Mouse (Mus musculus): ENCODE data around the gene Tbx6. TPM values are rescaled to one million over a fixed set of nuclear protein-coding genes. Genes with fewer than 3 reads are reported as not detected.

The Tbx6 gene
- polyA plus RNA-seq, 1 experiment from 2014 or later: 0.08 TPM

DNA sequence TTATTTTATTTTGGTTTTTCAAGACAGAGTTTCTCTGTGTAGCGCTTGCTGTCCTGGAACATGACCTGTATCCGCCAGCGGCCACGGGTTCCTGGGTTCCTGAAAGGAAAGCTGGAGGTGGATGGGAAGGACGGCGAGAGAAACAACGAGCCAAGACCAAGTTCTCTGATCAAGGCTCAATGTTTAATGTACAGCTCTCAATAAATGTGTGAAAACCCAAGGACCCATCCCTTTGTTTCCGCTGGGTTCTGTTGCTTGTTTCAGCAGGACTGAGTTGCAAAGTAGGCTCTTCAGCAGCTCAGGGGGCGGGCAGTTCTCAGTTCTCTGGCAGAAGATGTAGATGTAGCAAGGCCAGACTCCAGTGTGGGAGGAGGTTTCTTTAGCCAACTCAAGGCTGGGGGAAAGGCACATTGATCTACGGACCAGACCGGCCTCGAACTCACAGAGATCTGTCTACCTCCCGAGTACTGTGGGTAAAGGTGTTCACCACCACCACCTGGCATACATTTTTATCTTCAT is 39.3 kb upstream of the Tbx6 start:
- ATAC-seq (ENCODE audit: low FRiP score, low TSS enrichment) (no peak), DNase-seq (ENCODE audit: low spot score) (no peak)
- H3K9me3 ChIP-seq (ENCODE audit: control insufficient read depth, low read length): no peaks in the 10 kb centered on the region
- no peaks in the 10 kb centered on the region for H3K4me1 ChIP-seq (replicated peaks; ENCODE audit: control insufficient read depth, insufficient read depth)
- no peak overlapping the region for H3K9ac ChIP-seq (ENCODE audit: low read length)
- no peak overlapping the region for H3K27ac ChIP-seq (replicated peaks)
- TF ChIP-seq EP300 (optimal IDR thresholded peaks at IDR 0.05): no peak
- TF ChIP-seq CTCF (IDR thresholded peaks at IDR 0.05; ENCODE audit: low read depth): no peak
- no peaks in the 10 kb centered on the region for H3K36me3 ChIP-seq (ENCODE audit: control insufficient read depth, insufficient read depth, low read length)
- no peaks in the 10 kb centered on the region for H3K27me3 ChIP-seq (ENCODE audit: control insufficient read depth, insufficient read depth, low read length)
- 89% methylated on average over 13 of the region's 13 CpGs for WGBS
- H3K4me2 ChIP-seq (replicated peaks; ENCODE audit: low read depth): no peak overlapping the region
- no peak overlapping the region for H3K4me3 ChIP-seq (ENCODE audit: low read depth, low read length)

DNA sequence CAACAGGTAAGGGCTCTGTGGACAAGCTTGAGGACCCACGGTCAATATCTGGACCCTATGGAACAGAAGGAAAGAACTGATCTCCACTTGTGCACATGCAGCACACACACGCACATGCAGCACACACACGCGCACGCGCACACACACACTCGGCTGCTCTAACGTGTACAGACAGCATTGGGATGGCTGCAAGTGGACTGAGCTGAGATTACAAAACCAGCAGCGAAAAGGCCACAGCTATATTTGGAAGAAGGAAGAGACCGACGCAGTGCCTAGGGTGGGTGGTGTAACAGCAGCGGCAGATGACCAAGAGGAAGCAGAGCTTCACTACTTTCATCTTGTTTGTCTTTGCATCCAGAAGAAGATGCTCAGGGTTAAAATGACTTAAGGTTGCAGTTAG is 35.2 kb upstream of the Tbx6 start:
- no peak for DNase-seq (ENCODE audit: low spot score)
- Histone ChIP-seq H3K27ac (replicated peaks) (no peak overlapping the region; the same call in 1 of the 2 replicates), H3K9ac (ENCODE audit: low read length) (no peak overlapping the region), H3K4me1 (replicated peaks; ENCODE audit: control insufficient read depth, insufficient read depth) (no peaks in the 10 kb centered on the region), H3K4me3 (ENCODE audit: low read depth, low read length) (no peak overlapping the region), H3K9me3 (ENCODE audit: control insufficient read depth, low read length) (no peaks in the 10 kb centered on the region), H3K36me3 (ENCODE audit: control insufficient read depth, insufficient read depth, low read length) (no peaks in the 10 kb centered on the region), H3K4me2 (replicated peaks; ENCODE audit: low read depth) (no peak overlapping the region), H3K27me3 (ENCODE audit: control insufficient read depth, insufficient read depth, low read length) (no peaks in the 10 kb centered on the region)
- TF ChIP-seq CTCF (IDR thresholded peaks at IDR 0.05; ENCODE audit: low read depth) (no peak), EP300 (optimal IDR thresholded peaks at IDR 0.05) (no peak)
- 84% methylated on average over 12 of the region's 12 CpGs for WGBS
- ATAC-seq (ENCODE audit: low FRiP score, low TSS enrichment): no peak

DNA sequence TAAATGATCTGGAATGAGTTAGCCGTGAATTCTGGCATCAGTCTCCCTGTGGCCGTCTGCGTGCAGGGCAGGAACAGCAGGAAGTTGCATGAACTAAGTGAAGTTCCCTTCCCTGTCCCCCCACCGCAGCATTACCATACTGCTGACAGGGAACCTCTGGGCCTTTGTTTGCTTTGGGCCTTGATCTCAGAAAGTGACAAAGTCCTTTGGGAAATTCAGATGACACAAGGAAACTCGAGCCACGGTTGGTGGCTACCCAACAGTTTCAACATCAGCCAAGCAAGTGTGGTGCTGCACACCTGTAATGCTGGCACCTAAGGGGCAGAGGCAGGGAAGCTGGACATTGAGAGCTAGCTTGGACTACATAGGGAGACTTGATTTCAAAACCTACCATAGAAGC is 34.5 kb upstream of the Tbx6 start:
- H3K9ac ChIP-seq (ENCODE audit: low read length): no peak overlapping the region
- ATAC-seq (ENCODE audit: low FRiP score, low TSS enrichment) (peak; percentile 71), DNase-seq (ENCODE audit: low spot score) (peak; percentile 60)

DNA sequence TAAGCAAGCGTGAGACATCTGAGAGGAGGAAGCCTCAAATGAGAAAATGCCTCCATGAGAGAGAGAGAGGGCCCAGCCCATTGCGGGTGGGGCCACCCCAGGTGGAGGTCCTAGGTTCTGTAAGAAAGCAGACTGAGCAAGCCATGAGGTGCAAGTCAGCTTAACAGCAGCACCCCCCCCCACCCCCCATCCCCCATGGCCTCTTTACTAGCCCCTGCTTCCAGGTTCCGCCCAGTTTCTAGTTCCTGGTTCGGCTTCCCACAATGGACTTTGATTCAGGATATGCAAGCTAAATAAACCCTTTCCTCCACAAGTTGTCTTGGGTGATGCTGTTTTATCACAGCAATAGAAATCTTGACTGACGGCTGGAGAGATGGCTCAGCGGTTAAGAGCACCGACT is 32.5 kb upstream of the Tbx6 start:
- TF ChIP-seq CTCF (IDR thresholded peaks at IDR 0.05; ENCODE audit: low read depth) (no peak), EP300 (optimal IDR thresholded peaks at IDR 0.05) (no peak)
- Histone ChIP-seq H3K4me1 (replicated peaks; ENCODE audit: control insufficient read depth, insufficient read depth) (no peaks in the 10 kb centered on the region), H3K27me3 (ENCODE audit: control insufficient read depth, insufficient read depth, low read length) (no peaks in the 10 kb centered on the region), H3K36me3 (ENCODE audit: control insufficient read depth, insufficient read depth, low read length) (no peaks in the 10 kb centered on the region), H3K4me2 (replicated peaks; ENCODE audit: low read depth) (no peak overlapping the region), H3K27ac (replicated peaks) (peak overlapping the region; percentile 8; the same call in 1 of the 2 replicates), H3K4me3 (ENCODE audit: low read depth, low read length) (no peak overlapping the region), H3K9ac (ENCODE audit: low read length) (no peak overlapping the region), H3K9me3 (ENCODE audit: control insufficient read depth, low read length) (no peaks in the 10 kb centered on the region)
- ATAC-seq (ENCODE audit: low FRiP score, low TSS enrichment) (peak; percentile 72), DNase-seq (ENCODE audit: low spot score) (peak; percentile 67)
- WGBS: 56% methylated on average over 7 of the region's 7 CpGs

More for the DNA sequence above, 34.5 kb upstream of the Tbx6 start:
- Histone ChIP-seq H3K9me3 (ENCODE audit: control insufficient read depth, low read length) (no peaks in the 10 kb centered on the region), H3K27ac (replicated peaks) (peak overlapping the region; percentile 40), H3K27me3 (ENCODE audit: control insufficient read depth, insufficient read depth, low read length) (no peaks in the 10 kb centered on the region), H3K4me3 (ENCODE audit: low read depth, low read length) (no peak overlapping the region), H3K4me2 (replicated peaks; ENCODE audit: low read depth) (no peak overlapping the region), H3K4me1 (replicated peaks; ENCODE audit: control insufficient read depth, insufficient read depth) (no peaks in the 10 kb centered on the region), H3K36me3 (ENCODE audit: control insufficient read depth, insufficient read depth, low read length) (no peaks in the 10 kb centered on the region)
- no peak for TF ChIP-seq EP300 (optimal IDR thresholded peaks at IDR 0.05)
- no peak for TF ChIP-seq CTCF (IDR thresholded peaks at IDR 0.05; ENCODE audit: low read depth)
- 25% methylated on average over 6 of the region's 6 CpGs for WGBS

DNA sequence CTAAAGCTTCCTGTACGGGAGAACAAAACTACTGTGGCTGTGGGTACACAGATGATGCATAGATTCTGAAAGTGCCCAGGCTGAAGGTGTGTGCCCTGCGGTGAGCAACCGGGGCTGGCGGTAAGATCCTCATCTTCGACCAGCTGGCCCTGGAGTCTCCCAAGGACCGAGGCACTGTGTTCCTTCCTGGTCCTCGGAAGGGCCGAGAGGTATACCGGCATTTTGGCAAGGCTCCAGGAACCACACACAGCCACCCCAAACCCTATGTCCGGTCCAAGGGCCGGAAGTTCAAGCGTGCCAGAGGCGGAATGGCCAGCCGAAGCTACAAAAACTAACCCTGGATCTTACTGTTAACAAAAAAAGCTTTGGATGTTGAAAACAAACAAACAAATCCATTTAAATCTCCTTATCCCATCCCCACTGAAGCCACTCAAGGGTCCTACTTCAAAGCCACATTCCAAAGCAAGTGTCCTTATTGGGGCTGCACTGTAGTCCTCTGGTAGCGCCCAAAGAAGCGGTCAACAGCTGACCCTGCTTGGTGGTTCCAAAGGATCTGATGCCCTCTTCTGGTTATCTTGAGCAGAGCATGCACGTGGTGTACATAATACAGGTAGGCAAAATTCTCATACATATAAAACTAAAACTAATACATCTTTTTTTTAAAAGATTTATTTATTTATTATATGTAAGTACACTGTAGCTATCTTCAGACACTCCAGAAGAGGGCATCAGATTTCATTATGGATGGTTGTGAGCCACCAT is 31.5 kb upstream of the Tbx6 start:
- H3K9me3 ChIP-seq (ENCODE audit: control insufficient read depth, low read length): no peaks in the 10 kb centered on the region
- no peak overlapping the region for H3K9ac ChIP-seq (ENCODE audit: low read length)
- H3K27ac ChIP-seq (replicated peaks): no peak overlapping the region
- no peaks in the 10 kb centered on the region for H3K36me3 ChIP-seq (ENCODE audit: control insufficient read depth, insufficient read depth, low read length)
- H3K4me1 ChIP-seq (replicated peaks; ENCODE audit: control insufficient read depth, insufficient read depth): no peaks in the 10 kb centered on the region
- no peaks in the 10 kb centered on the region for H3K27me3 ChIP-seq (ENCODE audit: control insufficient read depth, insufficient read depth, low read length)
- DNase-seq (ENCODE audit: low spot score) (no peak), ATAC-seq (ENCODE audit: low FRiP score, low TSS enrichment) (peak; percentile 18; the same call in 1 of the 2 replicates)
- H3K4me3 ChIP-seq (ENCODE audit: low read depth, low read length): no peak overlapping the region
- WGBS: 90% methylated on average over 17 of the region's 17 CpGs
- TF ChIP-seq EP300 (optimal IDR thresholded peaks at IDR 0.05): no peak
- peak; percentile 30; the same call in 1 of the 2 replicates for TF ChIP-seq CTCF (IDR thresholded peaks at IDR 0.05; ENCODE audit: low read depth)
- no peak overlapping the region for H3K4me2 ChIP-seq (replicated peaks; ENCODE audit: low read depth)

DNA sequence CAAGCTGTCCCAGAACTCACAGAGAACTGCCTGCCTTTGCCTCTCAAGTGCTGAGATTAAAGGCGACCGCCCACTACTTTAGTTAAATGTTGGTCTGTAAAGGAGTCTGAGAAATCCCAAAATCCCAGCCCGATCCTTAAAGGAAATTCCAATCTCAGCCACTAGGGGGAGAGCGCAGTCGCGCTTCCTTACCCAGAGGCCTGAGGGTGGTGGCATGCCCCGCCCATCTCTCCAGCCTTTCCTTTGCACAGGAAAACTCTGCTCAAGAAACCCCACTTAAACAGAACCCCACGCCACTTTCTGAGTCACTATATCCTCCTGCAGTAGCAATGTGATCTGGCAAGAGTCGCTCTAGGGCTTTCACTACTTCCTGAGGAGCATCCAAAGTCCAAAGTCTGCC is 26.4 kb upstream of the Tbx6 start:
- TF ChIP-seq CTCF (IDR thresholded peaks at IDR 0.05; ENCODE audit: low read depth): peak; percentile 93
- no peak for TF ChIP-seq EP300 (optimal IDR thresholded peaks at IDR 0.05)
- ATAC-seq (ENCODE audit: low FRiP score, low TSS enrichment): peak; percentile 75
- WGBS: under 1% methylated on average over 9 of the region's 9 CpGs
- Histone ChIP-seq H3K9me3 (ENCODE audit: control insufficient read depth, low read length) (no peaks in the 10 kb centered on the region), H3K4me1 (replicated peaks; ENCODE audit: control insufficient read depth, insufficient read depth) (peaks cover 3% of the 10 kb centered on the region; the same call in 1 of the 2 replicates), H3K9ac (ENCODE audit: low read length) (peak overlapping the region; percentile 28; the same call in 1 of the 2 replicates), H3K4me2 (replicated peaks; ENCODE audit: low read depth) (no peak overlapping the region; the same call in 1 of the 2 replicates), H3K36me3 (ENCODE audit: control insufficient read depth, insufficient read depth, low read length) (no peaks in the 10 kb centered on the region), H3K27me3 (ENCODE audit: control insufficient read depth, insufficient read depth, low read length) (no peaks in the 10 kb centered on the region), H3K4me3 (ENCODE audit: low read depth, low read length) (no peak overlapping the region), H3K27ac (replicated peaks) (peak overlapping the region; percentile 53)
- peak; percentile 87 for DNase-seq (ENCODE audit: low spot score)
